Mouse (Mus musculus) ovary, adult 18-20 months (tissue): ENCODE measurements at regions not wholly inside any gene's neighbourhood (a gene's known extent, or its start where the extent isn't known, plus 50 kb on each side); places are given as distances from the start of the nearest gene placed in this dataset.

Experiments
- DNase-seq: peaks from one replicate; pipeline ENCODE4 v3.0.0; 2022; ENCODE audit warnings: low spot score, mixed read lengths

GRCm38 (mm10) chr4:81969621-81970115 lies 527.1 kb upstream of the Mpdz start:
- no peak for DNase-seq

GRCm38 (mm10) chr4:81966054-81966623 lies 523.5 kb upstream of the Mpdz start:
- no peak for DNase-seq

- no peak for DNase-seq
These were observed 520.5 kb upstream of the Mpdz start for GRCm38 (mm10) chr4:81963112-81963511.

- DNase-seq = no peak
These were observed 520.0 kb upstream of the Mpdz start for GRCm38 (mm10) chr4:81962586-81962985.

DNA sequence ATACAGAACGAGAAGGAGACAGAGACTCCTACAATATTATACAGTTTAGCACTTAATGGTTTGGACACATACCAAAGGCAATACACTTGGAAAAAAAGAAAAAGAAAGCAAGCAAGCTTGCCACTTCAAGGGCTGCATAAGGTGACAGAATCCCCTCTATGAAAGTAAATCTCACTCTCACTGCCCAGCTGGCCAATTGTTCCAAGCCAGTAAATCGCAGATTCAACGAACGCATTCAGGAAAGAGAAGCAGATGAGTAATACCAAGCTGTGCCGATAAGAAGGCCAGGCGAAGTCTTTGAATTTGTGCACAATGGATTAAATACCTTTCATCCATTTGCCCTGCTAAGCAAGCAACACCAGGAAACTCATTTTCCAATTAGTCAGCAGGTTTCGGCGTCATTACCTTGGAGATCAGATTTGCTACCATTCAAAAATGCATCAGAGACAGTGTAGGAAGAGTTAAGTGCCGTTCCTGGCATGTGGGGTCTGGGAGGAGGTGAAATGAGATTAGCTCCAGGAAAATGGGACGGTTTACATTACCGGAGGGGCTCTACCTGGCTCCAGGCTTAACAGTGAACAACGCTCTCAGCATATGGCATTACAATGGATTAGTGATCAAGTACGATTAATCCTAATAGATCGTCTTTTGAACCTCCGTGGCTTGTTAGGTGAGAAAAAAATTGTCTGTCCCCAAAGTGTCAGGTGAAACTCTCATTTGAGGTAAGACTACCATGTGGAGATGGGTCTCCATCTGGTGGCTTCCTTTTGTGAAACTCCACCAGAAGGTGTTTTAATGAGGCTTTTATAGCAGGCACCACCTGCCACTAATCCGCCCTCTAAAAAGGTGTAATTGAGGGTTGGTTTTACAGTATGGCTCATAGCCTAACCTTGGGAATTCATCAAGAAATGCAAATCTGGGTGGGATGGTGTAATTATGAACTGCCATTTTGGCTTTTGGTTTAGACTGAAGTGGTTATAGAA lies 518.2 kb upstream of the Mpdz start:
- DNase-seq = no peak

DNA sequence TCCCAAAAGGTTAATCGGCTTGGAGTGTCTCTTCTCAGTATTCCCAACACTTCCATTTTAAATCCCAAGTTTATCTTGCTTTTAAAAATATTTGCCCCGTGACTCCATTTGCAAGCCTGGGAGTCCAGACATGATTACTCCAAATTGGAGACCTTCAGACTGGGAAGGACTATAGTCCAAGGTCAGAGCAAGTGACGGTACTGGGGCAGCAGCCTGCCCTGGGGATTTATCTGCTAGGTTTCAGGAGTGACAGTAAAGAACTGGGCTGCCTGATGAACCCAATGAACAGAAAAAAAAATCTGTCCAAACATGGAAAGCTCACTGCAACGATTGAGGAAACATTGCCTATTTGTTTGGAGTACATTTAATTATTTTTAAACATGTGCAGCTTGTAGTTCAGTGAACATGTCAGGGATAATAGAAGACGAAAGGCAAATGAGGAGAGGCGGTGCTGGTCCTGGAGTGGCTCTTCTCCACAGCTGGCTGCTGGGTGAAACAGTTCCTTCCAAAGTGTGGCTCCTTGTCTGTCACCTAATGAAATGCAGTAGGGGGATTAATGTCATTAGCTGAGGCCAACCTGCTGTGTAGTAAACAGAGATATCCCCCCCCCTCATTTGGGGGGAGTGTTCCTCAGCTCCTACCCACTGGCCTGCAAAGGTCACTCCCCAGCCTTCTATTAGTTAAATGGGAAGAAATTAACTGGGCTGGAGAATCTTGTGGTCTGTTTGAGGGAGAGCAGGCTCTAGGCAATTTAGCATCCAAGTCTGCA lies 514.5 kb upstream of the Mpdz start:
- DNase-seq = no peak

GRCm38 (mm10) chr4:81953023-81953422 lies 510.4 kb upstream of the Mpdz start:
- no peak for DNase-seq

DNA sequence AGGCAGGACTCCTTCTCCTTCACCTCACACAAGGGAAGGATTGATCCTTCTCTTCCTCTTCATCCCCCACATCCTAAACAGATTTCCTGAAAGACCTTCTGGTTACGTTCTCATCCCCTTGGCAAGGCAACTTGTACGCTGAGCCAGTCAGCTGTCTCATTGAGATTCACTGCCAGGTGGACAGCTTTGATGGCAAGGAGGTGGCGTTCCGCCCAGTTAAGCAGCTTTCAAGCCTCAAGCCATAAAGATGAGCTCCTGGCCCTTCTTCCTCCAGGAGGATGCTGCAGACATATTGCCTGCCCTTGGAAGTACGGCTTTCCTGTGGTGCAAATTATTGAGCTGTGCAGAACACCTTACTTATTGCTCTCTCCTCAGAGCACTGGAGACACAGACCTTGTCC lies 494.8 kb upstream of the Mpdz start:
- DNase-seq = no peak

- DNase-seq = no peak
These were observed 488.3 kb upstream of the Mpdz start for GRCm38 (mm10) chr4:81930956-81931355.

DNA sequence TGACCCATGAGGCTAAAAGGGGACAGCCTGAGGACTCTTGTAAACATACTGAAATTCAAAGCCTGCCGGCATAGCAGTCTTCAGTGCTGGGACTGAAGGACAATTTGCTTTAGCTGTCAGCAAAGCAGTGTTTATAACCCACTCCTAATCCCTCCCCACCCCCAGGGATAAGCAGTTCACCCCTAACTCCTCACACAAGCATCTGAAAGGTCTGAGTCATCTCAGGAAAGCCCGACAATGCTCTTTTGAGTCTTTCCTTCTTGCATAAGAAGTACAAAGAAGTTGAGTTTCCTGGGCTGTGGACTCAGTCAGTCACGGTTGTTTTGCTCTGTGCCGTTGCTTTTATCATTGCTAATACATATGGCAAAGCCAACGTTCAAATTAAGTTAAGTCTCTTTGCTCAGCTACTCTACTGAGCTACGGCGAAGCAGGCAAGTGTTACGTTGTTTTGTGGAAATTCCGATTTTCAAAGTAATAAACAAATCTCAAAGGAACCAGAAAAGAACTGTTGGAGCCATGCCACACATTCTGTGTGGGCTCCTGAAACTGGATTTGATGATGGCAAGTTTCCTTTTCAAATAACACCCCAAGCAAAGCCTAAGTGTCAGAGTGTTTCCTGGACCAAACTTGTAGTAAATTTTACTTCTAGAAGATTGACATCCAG lies 486.1 kb upstream of the Mpdz start:
- no peak for DNase-seq

GRCm38 (mm10) chr4:81927176-81927714 lies 484.6 kb upstream of the Mpdz start:
- no peak for DNase-seq

GRCm38 (mm10) chr4:81926662-81927141 lies 484.1 kb upstream of the Mpdz start:
- DNase-seq = no peak

GRCm38 (mm10) chr4:81925611-81926010 lies 483.0 kb upstream of the Mpdz start:
- no peak for DNase-seq

- DNase-seq = no peak
These were observed 481.5 kb upstream of the Mpdz start for GRCm38 (mm10) chr4:81924120-81924519.

DNA sequence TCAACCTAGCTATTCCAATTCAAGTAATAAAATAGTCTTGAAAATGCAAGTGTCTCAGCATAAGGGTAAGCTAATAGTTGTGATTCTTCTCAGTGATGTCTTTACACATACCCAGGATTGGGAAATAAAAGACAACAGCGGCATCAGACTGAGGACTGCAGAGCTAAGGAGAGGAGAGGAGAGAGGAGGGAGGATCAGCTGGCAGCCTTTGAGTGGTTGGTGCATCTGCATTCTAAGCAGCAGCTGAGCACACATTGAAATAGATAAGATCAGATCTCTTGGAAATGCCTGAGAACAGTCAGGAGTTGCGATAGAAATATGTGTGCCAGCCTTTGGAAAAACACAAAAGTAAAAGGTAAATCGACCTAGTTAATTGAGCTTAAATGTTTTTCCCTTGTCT lies 480.3 kb upstream of the Mpdz start:
- DNase-seq = no peak

- no peak for DNase-seq
These were observed 472.4 kb upstream of the Mpdz start for GRCm38 (mm10) chr4:81914971-81915370.

- no peak for DNase-seq
These were observed 470.7 kb upstream of the Mpdz start for GRCm38 (mm10) chr4:81913296-81913695.

DNA sequence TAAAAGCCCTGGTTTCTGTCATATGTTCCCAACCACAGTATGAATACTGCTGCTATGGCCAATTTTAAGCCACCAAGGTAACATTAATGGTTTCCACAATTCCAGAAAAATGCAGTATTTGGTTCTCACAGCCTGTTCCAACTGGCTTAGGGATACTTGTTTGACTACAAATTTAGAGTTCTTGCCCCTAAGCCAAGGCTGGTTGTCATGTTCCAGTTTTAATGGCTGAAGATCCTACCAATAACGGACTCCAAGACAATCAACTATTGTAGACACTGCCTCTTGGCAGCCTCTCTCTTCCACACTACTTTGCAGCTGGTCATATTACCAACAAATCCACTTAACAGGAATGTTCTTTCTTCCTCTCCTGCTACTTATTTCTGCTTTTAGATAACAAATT lies 470.0 kb upstream of the Mpdz start:
- DNase-seq = no peak

DNA sequence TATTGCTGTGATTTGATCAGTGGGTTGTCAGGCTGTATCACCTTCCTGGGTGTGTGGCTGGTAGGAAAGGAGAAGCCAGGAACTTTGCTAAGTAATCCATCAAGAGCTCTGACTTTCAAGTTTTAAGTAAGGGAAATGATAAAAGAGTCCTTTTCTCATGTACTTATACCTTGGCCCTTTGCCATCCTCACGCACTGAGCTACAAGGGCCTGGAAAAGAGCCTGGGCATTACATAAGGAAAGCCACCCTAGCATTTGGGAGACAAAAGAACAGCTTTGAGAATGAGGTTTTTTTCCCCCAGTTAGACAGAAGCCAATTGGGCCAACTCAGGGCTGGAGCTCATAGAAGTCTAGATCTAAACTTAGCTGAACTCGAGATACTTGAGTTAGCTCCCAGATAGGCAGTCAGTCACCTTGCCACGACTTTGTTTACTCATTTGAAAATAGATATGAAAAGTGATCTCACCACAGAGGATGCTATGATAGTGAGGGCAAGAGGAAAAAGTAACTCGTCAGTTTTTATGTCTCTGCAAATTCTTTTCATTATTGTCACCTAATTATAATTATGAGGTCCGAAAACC lies 457.4 kb upstream of the Mpdz start:
- DNase-seq = no peak

DNA sequence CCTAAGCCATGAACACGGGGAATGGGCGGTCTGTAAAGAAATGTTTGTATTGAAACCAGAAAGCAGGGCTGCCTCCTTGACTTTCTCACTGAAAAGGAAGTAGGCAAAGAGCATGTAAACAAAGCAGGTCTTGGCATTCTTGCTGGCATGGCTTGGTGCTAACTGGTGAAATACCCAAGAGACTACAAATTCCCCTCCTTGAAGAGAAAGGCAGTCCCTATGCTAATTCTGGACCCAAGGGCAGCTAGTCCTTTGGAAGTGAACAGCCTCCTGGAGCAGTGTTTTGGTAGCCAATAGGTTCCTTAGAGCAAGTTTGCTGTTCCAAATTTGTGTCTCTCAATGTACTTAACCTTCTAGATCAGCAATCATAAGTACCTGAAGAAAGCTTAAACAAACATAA lies 456.0 kb upstream of the Mpdz start:
- DNase-seq = no peak

DNA sequence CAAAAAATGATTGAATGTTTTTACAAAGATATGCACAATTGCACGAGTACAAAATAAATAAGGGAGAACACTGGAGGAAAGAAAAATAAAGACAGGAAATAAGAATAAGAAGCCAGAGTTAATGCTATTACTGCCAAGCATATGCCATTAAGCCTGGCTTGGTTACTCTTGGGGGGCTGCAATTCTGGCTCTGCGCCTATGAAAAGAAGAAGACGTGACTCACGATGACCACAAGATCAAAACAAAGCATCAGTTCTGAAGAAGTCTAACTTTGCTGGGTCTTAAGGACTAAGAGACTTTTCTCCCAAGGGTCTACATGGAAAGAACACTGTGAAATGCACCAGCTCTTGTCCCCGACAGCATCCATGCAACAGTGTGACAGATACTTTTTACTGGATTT lies 454.8 kb upstream of the Mpdz start:
- no peak for DNase-seq
